Mouse (Mus musculus) urinary bladder, postnatal 25 days (tissue): ENCODE data around the gene Olfr1446.

Source experiments
- DNase-seq: peaks from one replicate; pipeline ENCODE4 v3.0.0; 2022; ENCODE audit warnings: low spot score

The Olfr1446 gene

GRCm38 (mm10) chr19:12893424-12893823 lies at the start of gene Olfr1446:
Olfr1446 (minus strand) TSS chr19:12893524.
- DNase-seq, result no peak

- no peak for DNase-seq
These were observed 37.2 kb upstream of the Olfr1446 start, which contains the start of gene Olfr1449 for GRCm38 (mm10) chr19:12930540-12930939. Olfr1449 (plus strand) TSS chr19:12930840.

GRCm38 (mm10) chr19:12924319-12924718 lies 31.0 kb upstream of the Olfr1446 start, which contains the start of gene Olfr1448:
Olfr1448 (minus strand) TSS chr19:12924419.
- DNase-seq, result no peak

- no peak for DNase-seq
These were observed 10.3 kb upstream of the Olfr1446 start, which contains the start of gene Olfr1447 for GRCm38 (mm10) chr19:12903643-12904042. Olfr1447 (minus strand) TSS chr19:12903743.

- no peak for DNase-seq
These were observed 9.8 kb downstream of the Olfr1446 start, which contains the start of gene Olfr1445 for GRCm38 (mm10) chr19:12883555-12883954. Olfr1445 (plus strand) TSS chr19:12883855.

- DNase-seq, result no peak
These were observed 36.3 kb downstream of the Olfr1446 start, which contains the start of gene Olfr1444 for GRCm38 (mm10) chr19:12856983-12857382. Olfr1444 (plus strand) TSS chr19:12857283.

GRCm38 (mm10) chr19:12846382-12846781 lies 46.9 kb downstream of the Olfr1446 start, which contains the start of gene Gm5244:
Gm5244 (plus strand) TSS chr19:12846682.
- no peak for DNase-seq

- DNase-seq, result no peak
These were observed 54.8 kb downstream of the Olfr1446 start for GRCm38 (mm10) chr19:12838507-12838906.
